Mouse (Mus musculus) thymus, postnatal 25 days (tissue): ENCODE measurements at regions not wholly inside any gene's neighbourhood (a gene's known extent, or its start where the extent isn't known, plus 50 kb on each side); places are given as distances from the start of the nearest gene placed in this dataset.

Source experiments
- DNase-seq: peaks from one replicate; pipeline ENCODE4 v3.0.0; 2022

DNA sequence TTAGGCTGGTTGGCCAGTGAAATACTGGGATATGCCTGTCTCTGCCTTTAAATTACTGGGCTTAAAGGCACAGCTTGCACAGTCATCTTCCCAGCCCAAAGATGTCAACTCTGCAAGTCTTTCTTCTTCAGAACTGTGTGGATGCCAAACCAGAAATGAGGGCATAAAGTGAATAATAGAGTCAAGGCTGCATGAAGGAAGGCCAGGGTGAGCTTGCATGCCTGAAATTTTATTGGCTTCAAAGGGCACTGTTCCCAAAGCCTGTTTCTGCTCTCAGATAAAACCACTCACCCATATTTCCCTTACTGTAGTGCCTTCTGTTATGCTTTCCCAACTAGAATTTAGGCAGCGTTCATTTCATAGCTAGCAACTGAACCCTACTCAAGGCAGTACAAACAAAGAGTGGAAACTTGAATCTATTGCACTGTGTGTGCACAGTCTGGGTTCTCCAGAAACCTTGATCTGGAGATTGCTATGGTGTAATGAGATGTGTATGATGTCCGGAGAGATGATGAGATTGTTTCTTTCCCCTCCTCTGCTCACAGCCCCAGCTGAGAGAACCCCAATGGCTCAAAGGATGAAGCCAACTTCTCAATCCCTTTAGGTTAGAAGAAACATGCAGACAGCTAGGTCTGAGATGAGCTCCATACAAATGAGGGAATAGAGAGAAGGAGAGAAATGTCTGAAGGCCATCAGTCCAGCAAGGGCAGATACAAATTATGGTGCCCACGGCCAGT, 529.7 kb downstream of the 1810013L24Rik start:
- DNase-seq: no peak

DNA sequence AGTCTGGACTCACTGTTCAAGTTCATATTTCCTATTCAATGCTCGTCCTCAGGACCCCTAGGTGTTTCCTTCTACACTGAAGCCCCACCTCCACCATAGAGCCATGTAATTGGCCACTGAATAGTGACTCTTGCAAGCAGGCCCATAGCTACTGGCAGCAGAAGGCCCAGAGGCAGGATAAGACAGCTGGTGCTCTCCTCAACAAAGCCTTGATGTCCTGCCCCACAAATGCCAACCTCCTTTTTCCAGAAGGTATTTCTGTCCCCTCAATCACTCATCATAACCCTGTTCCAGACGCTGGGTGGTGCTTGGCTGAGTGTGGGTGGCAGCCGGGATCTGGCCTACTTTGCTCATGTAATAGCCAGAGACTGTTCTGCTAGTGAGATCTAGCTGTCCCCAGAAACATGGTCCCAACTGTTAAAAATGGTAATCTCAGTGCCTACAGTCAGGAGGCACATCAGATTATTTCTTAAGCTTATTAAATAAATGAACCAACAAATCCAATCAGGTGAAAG, 530.9 kb downstream of the 1810013L24Rik start:
- DNase-seq: no peak

DNA sequence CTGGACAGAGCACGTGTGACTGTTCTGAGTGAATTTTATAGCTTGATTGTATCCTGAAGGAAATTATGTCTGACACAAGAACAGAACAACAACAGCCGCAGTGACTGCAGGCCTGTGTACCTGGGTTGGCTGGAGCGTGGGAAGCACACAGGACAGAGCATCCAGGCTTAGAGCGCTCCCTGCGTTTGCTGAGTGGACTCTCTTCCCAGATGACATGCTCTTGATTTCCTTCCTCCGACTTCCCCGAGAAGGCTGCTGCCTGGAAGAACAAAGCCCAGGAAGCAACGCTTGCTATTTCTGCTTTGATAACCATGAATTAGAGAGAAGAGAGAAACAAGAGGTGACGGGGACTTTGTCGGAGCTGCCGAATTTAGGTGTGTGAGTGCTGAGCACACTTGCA, 532.2 kb downstream of the 1810013L24Rik start:
- DNase-seq: no peak

DNA sequence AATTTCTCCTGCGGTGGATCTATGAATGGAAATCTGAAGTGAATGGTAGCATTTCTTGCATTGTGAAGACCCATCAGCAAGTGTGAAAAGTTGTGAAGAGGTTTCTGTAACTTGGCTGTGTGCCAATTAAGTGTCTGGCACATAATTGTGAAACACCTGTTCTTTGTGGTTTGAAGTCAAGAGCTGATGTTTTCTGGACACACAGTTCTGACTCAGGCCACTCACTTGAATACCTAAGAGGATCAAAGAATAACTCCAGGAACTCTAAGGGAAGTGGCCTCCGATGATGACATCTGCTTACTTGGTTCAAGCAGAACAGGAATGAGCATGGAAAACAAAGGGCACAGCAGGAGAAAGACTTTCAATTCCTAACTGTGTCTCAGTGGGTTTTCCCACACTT, 534.2 kb downstream of the 1810013L24Rik start:
- no peak for DNase-seq

DNA sequence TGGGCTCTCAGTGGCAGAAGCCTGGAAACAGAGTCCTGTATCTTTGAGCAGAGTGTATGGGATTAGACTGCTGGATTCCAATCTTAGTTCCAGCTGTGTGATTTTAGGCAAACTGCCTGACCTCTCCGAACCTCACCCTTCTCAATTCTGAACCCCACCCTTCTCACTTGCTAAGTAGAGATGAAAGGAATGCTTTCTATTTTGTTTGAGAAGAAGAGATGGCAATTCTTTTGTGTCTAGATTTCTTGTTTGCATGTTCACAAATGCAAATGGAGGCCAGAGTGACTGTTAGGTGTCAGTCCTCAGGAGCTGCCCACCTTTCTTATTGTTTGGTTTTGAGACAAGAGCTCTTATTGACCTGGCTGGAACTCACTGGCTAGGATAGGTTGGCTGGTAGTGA, 561.1 kb downstream of the 1810013L24Rik start:
- no peak for DNase-seq

DNA sequence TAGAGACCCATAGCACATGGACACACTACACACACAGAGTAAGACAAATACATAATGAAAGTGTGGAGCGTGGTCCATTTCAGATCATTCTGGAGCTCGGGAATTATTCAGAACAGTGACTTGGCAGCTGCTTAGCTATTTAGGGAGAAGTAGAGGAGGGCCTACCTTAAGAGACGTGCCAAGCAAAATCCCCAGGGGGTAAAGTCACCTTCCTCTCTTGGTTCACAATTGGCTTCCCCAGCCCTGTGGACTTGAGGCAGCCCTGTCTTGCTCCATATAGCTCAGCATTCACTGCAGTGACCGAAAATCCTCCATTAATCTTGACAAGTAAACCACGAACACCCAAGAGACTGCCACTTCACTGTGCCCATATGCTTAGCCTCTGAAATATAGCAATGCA, 574.8 kb downstream of the 1810013L24Rik start:
- no peak for DNase-seq

DNA sequence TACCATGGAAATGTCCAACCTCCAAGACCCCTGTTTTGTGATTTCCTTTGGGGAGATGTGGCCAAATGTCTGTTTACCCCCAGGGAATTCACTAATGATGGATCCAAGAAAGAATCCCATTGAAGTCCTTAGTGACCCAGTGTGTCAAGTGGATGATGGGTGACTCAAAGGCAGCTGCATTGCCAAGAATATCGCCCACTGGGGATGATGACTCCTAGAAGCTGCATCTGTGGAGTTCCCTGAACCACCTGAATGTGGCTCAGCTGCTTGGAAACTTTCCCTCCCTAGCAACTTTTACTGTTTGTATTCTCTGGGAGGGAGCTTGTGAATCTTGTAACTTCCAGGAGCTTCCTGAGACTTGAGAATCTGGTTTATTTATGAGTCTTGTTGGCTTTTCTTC, 578.3 kb downstream of the 1810013L24Rik start:
- no peak for DNase-seq

DNA sequence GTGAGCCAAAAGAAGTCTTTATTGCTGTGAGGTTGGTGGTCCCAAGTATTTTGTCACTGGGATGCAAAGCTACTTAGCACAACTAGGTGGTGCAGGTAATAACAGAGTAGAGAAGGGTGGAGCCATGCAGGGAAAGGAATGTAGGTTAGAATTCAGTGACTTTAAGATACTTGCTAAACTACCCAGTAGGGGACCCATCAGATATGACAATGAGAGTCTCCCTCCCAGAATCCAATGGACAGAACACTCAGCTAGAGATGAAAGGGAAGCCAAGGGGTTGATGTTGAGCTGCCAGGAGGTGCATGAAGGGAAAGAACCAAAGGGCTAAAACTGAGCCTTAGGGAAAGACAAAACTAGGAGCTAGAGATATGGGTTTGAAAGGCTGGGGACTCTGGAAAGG, 564.9 kb downstream of the Grin2a start:
- DNase-seq: no peak

DNA sequence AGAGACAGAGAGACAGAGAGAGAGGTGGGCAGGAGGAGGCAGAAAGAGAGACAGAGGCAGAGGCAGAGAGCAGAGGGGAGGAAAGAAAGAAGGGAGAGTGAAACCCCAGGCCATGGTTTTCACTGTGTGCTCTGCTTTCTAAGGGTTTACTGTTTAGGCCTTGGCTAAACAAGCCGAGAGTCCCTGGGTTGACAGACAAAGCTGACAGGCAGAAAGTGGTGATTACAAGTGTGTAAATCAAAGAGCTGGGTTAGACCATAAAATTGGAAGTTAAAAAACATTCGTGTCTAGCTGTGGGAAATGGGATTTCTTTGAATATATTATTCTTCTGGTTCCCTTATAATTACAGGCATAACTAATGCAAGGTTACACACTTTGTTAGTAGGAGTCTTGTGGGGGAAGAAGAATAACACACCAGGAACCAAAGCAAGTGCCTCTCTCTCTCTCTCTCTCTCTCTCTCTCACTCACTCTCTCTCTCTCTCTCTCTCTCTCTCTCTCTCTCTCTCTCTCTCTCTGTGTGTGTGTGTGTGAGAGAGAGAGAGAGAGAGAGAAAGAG, 556.0 kb downstream of the Grin2a start:
- DNase-seq: no peak

DNA sequence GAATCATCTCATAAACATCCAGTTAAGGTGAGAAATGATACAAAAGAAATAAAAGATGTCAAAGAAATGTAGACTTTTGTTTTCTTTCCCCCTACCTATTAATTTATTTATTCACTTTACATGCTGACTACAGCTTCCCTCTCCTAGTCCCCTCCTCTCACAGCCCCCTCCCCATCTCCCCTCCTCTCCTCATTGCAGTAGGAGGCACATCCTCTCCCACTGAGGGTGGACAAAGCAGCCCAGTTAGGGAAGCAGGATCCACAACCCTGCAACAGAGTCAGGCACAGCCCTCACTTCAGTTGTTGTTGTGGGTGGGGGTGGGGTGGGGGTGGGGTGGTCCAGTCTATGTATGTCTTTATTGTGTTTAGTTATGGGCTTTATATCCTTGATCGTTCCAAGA, 555.5 kb downstream of the Grin2a start:
- DNase-seq: no peak

DNA sequence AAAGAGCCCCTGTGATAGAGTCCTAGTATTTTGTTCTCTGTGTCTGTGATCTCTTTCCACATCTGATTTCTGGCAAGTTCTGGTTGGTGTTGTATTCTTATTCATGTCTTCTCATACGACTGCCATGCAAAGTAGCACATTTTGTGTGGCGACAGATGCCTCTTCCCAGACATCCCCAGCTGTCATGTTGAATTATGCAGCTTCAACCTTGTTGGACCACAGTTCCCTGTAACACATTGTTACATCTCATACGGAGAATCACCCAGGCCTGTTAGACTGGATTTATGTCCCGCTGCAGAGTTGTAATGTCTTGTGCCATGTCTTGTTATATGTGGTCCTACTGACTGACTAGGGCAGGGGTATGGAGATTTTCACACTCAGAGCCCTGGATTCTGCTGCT, 543.3 kb downstream of the Grin2a start:
- no peak for DNase-seq

DNA sequence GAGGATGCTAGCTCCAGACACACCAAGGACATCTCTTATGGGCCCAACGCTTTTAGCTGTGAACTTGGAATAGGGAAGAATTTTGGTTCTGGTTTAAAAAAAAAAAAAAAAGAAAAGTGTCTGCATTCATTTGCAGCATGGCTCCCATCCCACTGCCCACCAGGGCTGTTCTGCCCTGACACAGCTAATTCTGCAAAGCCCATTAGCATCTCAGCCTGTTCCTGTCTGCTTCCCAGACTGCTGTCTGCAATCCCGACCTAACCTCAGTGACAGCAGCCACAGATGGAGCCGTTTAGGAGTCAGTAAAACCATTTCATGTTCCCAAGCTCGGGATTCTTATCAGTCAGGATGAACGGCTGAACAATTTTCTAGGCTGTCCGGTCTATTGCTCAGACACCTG, 537.8 kb downstream of the Grin2a start:
- no peak for DNase-seq

DNA sequence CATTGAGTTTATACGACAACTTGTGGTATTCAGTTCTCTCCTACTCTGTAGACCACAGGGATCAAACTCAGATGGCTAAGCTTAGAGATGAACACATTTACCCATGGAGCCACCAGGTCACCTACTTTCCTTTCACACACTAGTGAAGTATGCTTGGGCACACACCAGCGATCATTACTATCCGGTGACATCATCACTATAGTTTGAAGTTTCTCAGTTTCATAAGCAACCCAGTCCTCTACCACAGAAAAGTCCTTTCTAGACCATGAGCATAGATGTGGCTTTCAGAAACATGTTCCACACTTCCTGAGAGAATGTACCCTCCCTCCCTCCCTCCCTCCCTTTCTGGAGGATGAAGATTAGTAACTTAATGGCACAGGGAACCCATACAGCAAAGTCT, 532.9 kb downstream of the Grin2a start:
- no peak for DNase-seq

DNA sequence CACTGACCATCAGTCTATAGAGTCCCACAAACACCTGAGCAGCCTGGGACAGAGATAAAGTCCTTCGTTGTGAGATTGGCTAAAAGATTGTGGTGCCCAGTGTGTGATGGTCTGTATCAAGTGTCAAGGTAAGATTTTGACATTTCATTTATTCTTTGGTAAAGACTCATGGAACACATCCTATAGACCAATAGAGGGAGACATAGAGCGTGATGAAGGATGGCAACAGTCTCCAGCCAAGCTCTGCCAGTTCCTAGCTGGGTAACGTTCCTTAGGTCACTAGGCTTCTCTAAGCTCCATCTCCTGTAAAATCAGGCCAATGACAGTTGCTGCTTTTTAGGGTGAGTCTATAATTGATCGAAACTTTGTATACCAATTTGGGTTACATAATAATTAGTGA, 526.0 kb downstream of the Grin2a start:
- no peak for DNase-seq

DNA sequence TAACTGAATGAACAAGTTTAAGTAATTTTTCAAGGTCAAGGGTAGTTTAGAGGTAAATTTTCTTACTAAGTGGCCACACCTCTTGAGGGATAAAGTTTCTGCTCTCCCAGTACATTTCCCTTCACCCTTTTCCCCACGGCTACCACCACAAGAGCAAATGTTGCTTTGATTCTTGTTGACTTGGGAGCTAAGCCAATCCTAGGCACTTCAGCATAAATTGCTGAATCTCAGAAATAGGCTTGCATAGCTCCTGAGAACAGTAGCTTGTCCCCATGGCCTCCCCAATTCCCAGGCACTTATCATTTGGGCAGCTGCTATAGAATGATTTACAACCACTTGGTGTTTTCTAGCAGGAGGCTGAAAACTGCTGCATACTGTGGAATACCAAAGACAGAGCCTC, 510.1 kb downstream of the Grin2a start:
- DNase-seq: no peak

DNA sequence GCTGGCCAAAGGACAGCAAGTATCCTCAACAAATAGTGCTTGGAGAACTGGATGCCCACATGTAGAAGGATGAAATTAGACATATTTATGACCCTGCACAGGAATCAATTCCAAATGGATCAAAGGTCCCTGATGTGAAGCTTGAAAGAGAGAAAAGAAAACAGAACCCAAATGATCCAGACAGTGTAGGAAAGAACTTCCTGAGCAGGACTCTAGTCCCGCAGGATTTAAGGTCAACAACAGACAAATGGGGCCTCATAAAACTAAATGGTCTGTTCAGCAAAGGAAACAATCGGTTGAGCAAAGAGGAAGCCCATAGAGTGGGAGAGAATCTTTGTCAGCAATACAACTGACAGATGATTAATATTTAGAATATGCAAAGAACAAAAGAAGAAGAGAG, 497.1 kb downstream of the Grin2a start:
- no peak for DNase-seq

DNA sequence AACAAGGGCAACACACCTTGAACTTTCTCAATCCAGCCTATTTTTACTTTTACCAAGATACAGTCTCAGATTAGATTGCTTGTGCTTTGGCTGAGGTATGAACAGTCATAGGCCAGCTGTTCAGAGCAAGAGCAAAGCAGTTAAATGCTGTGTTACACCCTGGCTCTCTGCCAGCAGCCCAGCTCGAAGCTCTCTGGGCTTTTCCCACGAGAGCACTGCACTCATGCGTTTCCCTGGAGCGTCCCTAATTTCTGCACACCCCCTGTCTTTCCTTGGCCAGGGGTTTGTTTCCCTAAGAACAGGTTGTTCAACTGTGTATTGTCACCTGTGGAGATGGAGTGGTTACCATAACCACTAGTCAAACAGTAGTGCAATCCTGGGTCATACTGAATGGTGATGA, 493.6 kb downstream of the Grin2a start:
- no peak for DNase-seq

DNA sequence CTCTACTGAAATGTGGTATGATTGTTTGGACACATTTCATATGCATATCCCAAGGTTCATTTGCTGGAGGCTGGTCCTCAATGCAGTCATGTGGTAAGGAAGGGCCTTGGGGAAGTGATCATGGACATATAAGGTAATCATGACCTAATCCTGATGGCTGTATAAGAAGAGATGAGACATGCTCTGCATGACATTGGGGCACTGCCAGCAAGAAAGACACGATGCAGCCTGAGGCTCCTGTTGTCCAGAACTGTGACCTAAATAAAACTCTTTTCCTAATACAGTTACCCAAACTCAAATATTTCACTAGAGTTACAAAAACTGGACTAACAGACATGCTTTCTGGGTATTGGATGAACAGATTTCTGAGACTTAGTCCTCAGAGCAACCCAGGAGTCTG, 485.7 kb downstream of the Grin2a start:
- DNase-seq: no peak

DNA sequence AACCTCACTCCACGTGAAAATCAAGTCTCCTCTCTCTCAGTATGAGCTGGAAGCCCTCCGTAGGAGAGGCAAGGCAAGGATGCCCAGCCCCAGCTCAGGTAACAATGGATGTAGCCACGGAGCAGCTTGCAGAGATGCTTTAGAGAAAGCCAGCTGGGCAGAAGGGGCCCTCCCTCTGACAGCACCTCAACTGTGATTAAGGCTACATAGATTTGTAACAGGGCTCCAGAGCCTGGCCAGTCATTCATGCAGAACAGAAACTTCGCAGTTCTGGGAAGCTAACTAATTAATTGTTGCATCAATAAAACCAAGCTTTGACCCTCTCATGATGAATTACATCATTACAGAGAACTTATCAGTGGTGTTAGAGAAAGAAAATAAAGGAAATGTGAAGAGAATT, 480.8 kb downstream of the Grin2a start:
- no peak for DNase-seq
